Mouse (Mus musculus): ENCODE results near the gene Gfpt1. TPM values are rescaled to one million over a fixed set of nuclear protein-coding genes. Genes with fewer than 3 reads are reported as not detected.
"Not testable (repeated sequence)": the region's sequence is repeated elsewhere in the genome, so short reads cannot be mapped to it uniquely, and the experiment has no call there.

Gfpt1 gene
- polyA plus RNA-seq, 1 experiment from 2014 or later = 6.7 TPM

- Histone ChIP-seq H3K27ac (ENCODE audit: low read length) (no peak overlapping the region), H3K4me2 (ENCODE audit: low read depth, low read length) (no peak overlapping the region), H3K27me3 (ENCODE audit: control insufficient read depth, insufficient read depth, low read depth, low read length) (no peaks in the 10 kb centered on the region), H3K9me3 (replicated peaks; ENCODE audit: control insufficient read depth, low read length) (no peaks in the 10 kb centered on the region), H3K9ac (ENCODE audit: low read depth, low read length) (no peak overlapping the region), H3K4me1 (ENCODE audit: control insufficient read depth, low read depth, low read length) (peaks cover 7% of the 10 kb centered on the region), H3K36me3 (ENCODE audit: control insufficient read depth, insufficient read depth) (no peaks in the 10 kb centered on the region), H3K4me3 (ENCODE audit: low read depth, low read length) (no peak overlapping the region)
- ATAC-seq (ENCODE audit: low read depth) = no peak
- WGBS (ENCODE audit: insufficient replicate concordance) = 71% methylated on average over 10 of the region's 10 CpGs
These were observed 4.6 kb upstream of the Gfpt1 start for GRCm38 (mm10) chr6:87037826-87038620.

GRCm38 (mm10) chr6:87039161-87039560 lies 3.5 kb upstream of the Gfpt1 start:
- no peak overlapping the region for H3K4me2 ChIP-seq (ENCODE audit: low read depth, low read length)
- H3K27me3 ChIP-seq (ENCODE audit: control insufficient read depth, insufficient read depth, low read depth, low read length) = no peaks in the 10 kb centered on the region
- H3K9me3 ChIP-seq (replicated peaks; ENCODE audit: control insufficient read depth, low read length) = no peaks in the 10 kb centered on the region
- H3K4me1 ChIP-seq (ENCODE audit: control insufficient read depth, low read depth, low read length) = peaks cover 16% of the 10 kb centered on the region
- H3K4me3 ChIP-seq (ENCODE audit: low read depth, low read length) = no peak overlapping the region
- ATAC-seq (ENCODE audit: low read depth) = no peak
- H3K27ac ChIP-seq (ENCODE audit: low read length) = no peak overlapping the region
- no peaks in the 10 kb centered on the region for H3K36me3 ChIP-seq (ENCODE audit: control insufficient read depth, insufficient read depth)
- no peak overlapping the region for H3K9ac ChIP-seq (ENCODE audit: low read depth, low read length)
- 75% methylated on average over 8 of the region's 8 CpGs for WGBS (ENCODE audit: insufficient replicate concordance)

GRCm38 (mm10) chr6:87040971-87041370 lies 1.7 kb upstream of the Gfpt1 start:
- 39% methylated on average over 4 of the region's 4 CpGs for WGBS (ENCODE audit: insufficient replicate concordance)
- Histone ChIP-seq H3K4me2 (ENCODE audit: low read depth, low read length) (no peak overlapping the region), H3K4me3 (ENCODE audit: low read depth, low read length) (no peak overlapping the region), H3K9ac (ENCODE audit: low read depth, low read length) (no peak overlapping the region), H3K4me1 (ENCODE audit: control insufficient read depth, low read depth, low read length) (peaks cover 19% of the 10 kb centered on the region), H3K36me3 (ENCODE audit: control insufficient read depth, insufficient read depth) (no peaks in the 10 kb centered on the region), H3K27me3 (ENCODE audit: control insufficient read depth, insufficient read depth, low read depth, low read length) (no peaks in the 10 kb centered on the region), H3K27ac (ENCODE audit: low read length) (no peak overlapping the region), H3K9me3 (replicated peaks; ENCODE audit: control insufficient read depth, low read length) (no peaks in the 10 kb centered on the region)
- ATAC-seq (ENCODE audit: low read depth) = no peak

- Histone ChIP-seq H3K27ac (ENCODE audit: low read length) (peak overlapping the region; percentile 95; the same call in 1 of the 2 replicates), H3K4me2 (ENCODE audit: low read depth, low read length) (peak overlapping the region; percentile 95), H3K4me3 (ENCODE audit: low read depth, low read length) (peak overlapping the region; percentile 86), H3K9me3 (replicated peaks; ENCODE audit: control insufficient read depth, low read length) (no peaks in the 10 kb centered on the region), H3K4me1 (ENCODE audit: control insufficient read depth, low read depth, low read length) (peaks cover 19% of the 10 kb centered on the region), H3K36me3 (ENCODE audit: control insufficient read depth, insufficient read depth) (no peaks in the 10 kb centered on the region), H3K9ac (ENCODE audit: low read depth, low read length) (no peak overlapping the region), H3K27me3 (ENCODE audit: control insufficient read depth, insufficient read depth, low read depth, low read length) (no peaks in the 10 kb centered on the region)
- 61% methylated on average over 7 of the region's 7 CpGs for WGBS (ENCODE audit: insufficient replicate concordance)
- no peak for ATAC-seq (ENCODE audit: low read depth)
These were observed 1.2 kb upstream of the Gfpt1 start for GRCm38 (mm10) chr6:87041431-87041830.

GRCm38 (mm10) chr6:87042004-87042336 lies 676 bp upstream of the Gfpt1 start:
- ATAC-seq (ENCODE audit: low read depth) = no peak

GRCm38 (mm10) chr6:87043131-87043516 lies 478 bp downstream of the Gfpt1 start:
- Histone ChIP-seq H3K36me3 (ENCODE audit: control insufficient read depth, insufficient read depth) (no peaks in the 10 kb centered on the region), H3K4me3 (ENCODE audit: low read depth, low read length) (peak overlapping the region; percentile 86), H3K4me1 (ENCODE audit: control insufficient read depth, low read depth, low read length) (peaks cover 19% of the 10 kb centered on the region), H3K27me3 (ENCODE audit: control insufficient read depth, insufficient read depth, low read depth, low read length) (no peaks in the 10 kb centered on the region), H3K27ac (ENCODE audit: low read length) (peak overlapping the region; percentile 58), H3K4me2 (ENCODE audit: low read depth, low read length) (peak overlapping the region; percentile 95), H3K9ac (ENCODE audit: low read depth, low read length) (peak overlapping the region; percentile 95), H3K9me3 (replicated peaks; ENCODE audit: control insufficient read depth, low read length) (no peaks in the 10 kb centered on the region)
- no peak for ATAC-seq (ENCODE audit: low read depth)
- WGBS (ENCODE audit: insufficient replicate concordance) = 1% methylated on average over 9 of the region's 9 CpGs

More at GRCm38 (mm10) chr6:87042004-87042336, 676 bp upstream of the Gfpt1 start:
- under 1% methylated on average over 11 of the region's 11 CpGs for WGBS (ENCODE audit: insufficient replicate concordance)
- Histone ChIP-seq H3K27ac (ENCODE audit: low read length) (peak overlapping the region; percentile 95), H3K9me3 (replicated peaks; ENCODE audit: control insufficient read depth, low read length) (no peaks in the 10 kb centered on the region), H3K36me3 (ENCODE audit: control insufficient read depth, insufficient read depth) (no peaks in the 10 kb centered on the region), H3K9ac (ENCODE audit: low read depth, low read length) (peak overlapping the region; percentile 95), H3K4me1 (ENCODE audit: control insufficient read depth, low read depth, low read length) (peaks cover 19% of the 10 kb centered on the region), H3K4me2 (ENCODE audit: low read depth, low read length) (peak overlapping the region; percentile 95), H3K27me3 (ENCODE audit: control insufficient read depth, insufficient read depth, low read depth, low read length) (no peaks in the 10 kb centered on the region), H3K4me3 (ENCODE audit: low read depth, low read length) (peak overlapping the region; percentile 86)

- no peak overlapping the region for H3K4me3 ChIP-seq (ENCODE audit: low read depth, low read length)
- H3K4me2 ChIP-seq (ENCODE audit: low read depth, low read length) = no peak overlapping the region
These were observed 2.2 kb downstream of the Gfpt1 start for GRCm38 (mm10) chr6:87044895-87045294.

GRCm38 (mm10) chr6:87045507-87045906 lies 2.9 kb downstream of the Gfpt1 start:
- Histone ChIP-seq H3K4me2 (ENCODE audit: low read depth, low read length) (no peak overlapping the region), H3K27me3 (ENCODE audit: control insufficient read depth, insufficient read depth, low read depth, low read length) (no peaks in the 10 kb centered on the region), H3K4me1 (ENCODE audit: control insufficient read depth, low read depth, low read length) (peaks cover 19% of the 10 kb centered on the region), H3K4me3 (ENCODE audit: low read depth, low read length) (no peak overlapping the region), H3K9ac (ENCODE audit: low read depth, low read length) (no peak overlapping the region), H3K36me3 (ENCODE audit: control insufficient read depth, insufficient read depth) (no peaks in the 10 kb centered on the region), H3K27ac (ENCODE audit: low read length) (no peak overlapping the region), H3K9me3 (replicated peaks; ENCODE audit: control insufficient read depth, low read length) (no peaks in the 10 kb centered on the region)
- ATAC-seq (ENCODE audit: low read depth) = no peak
- 67% methylated on average over 3 of the region's 3 CpGs for WGBS (ENCODE audit: insufficient replicate concordance)

More at GRCm38 (mm10) chr6:87044895-87045294, 2.2 kb downstream of the Gfpt1 start:
- Histone ChIP-seq H3K4me1 (ENCODE audit: control insufficient read depth, low read depth, low read length) (peaks cover 19% of the 10 kb centered on the region), H3K9me3 (replicated peaks; ENCODE audit: control insufficient read depth, low read length) (no peaks in the 10 kb centered on the region), H3K9ac (ENCODE audit: low read depth, low read length) (no peak overlapping the region), H3K27me3 (ENCODE audit: control insufficient read depth, insufficient read depth, low read depth, low read length) (no peaks in the 10 kb centered on the region), H3K36me3 (ENCODE audit: control insufficient read depth, insufficient read depth) (no peaks in the 10 kb centered on the region), H3K27ac (ENCODE audit: low read length) (no peak overlapping the region)
- no peak for ATAC-seq (ENCODE audit: low read depth)
- WGBS (ENCODE audit: insufficient replicate concordance) = 31% methylated on average over 2 of the region's 2 CpGs

GRCm38 (mm10) chr6:87048712-87049111 lies 6.1 kb downstream of the Gfpt1 start:
- not testable (repeated sequence) for H3K4me3 ChIP-seq (ENCODE audit: low read depth, low read length); H3K9me3 ChIP-seq (replicated peaks; ENCODE audit: control insufficient read depth, low read length); H3K27ac ChIP-seq (ENCODE audit: low read length); H3K9ac ChIP-seq (ENCODE audit: low read depth, low read length); H3K36me3 ChIP-seq (ENCODE audit: control insufficient read depth, insufficient read depth); H3K27me3 ChIP-seq (ENCODE audit: control insufficient read depth, insufficient read depth, low read depth, low read length); H3K4me1 ChIP-seq (ENCODE audit: control insufficient read depth, low read depth, low read length); H3K4me2 ChIP-seq (ENCODE audit: low read depth, low read length); ATAC-seq (ENCODE audit: low read depth)
- WGBS (ENCODE audit: insufficient replicate concordance) = 83% methylated on average over 7 of the region's 7 CpGs
